Mouse (Mus musculus): ENCODE results near the gene Pxylp1.
A peak's percentile ranks its signal among the peaks of the same experiment; 100 is the strongest.
"Not testable (repeated sequence)": the region's sequence is repeated elsewhere in the genome, so short reads cannot be mapped to it uniquely, and the experiment has no call there.

Gene Pxylp1

GRCm38 (mm10) chr9:96892546-96892945 lies at the start of gene Pxylp1:
Gene Pxylp1, minus strand, starts transcription at chr9:96892669.
- DNase-seq (ENCODE audit: low spot score) = no peak

- no peak for DNase-seq (ENCODE audit: low spot score)
These were observed 46.4 kb upstream of the Pxylp1 start for GRCm38 (mm10) chr9:96938887-96939286.

GRCm38 (mm10) chr9:96936427-96936826 lies 44.0 kb upstream of the Pxylp1 start:
- DNase-seq (ENCODE audit: low spot score) = not testable (repeated sequence)

GRCm38 (mm10) chr9:96935556-96936300 lies 43.3 kb upstream of the Pxylp1 start:
- DNase-seq (ENCODE audit: low spot score) = no peak

GRCm38 (mm10) chr9:96934816-96935215 lies 42.3 kb upstream of the Pxylp1 start:
- DNase-seq (ENCODE audit: low spot score) = no peak

GRCm38 (mm10) chr9:96932751-96933150 lies 40.3 kb upstream of the Pxylp1 start:
- DNase-seq (ENCODE audit: low spot score) = no peak

GRCm38 (mm10) chr9:96923577-96924316 lies 31.3 kb upstream of the Pxylp1 start:
- DNase-seq (ENCODE audit: low spot score) = no peak

GRCm38 (mm10) chr9:96923119-96923518 lies 30.6 kb upstream of the Pxylp1 start:
- no peak for DNase-seq (ENCODE audit: low spot score)

- DNase-seq (ENCODE audit: low spot score) = peak; percentile 93
These were observed 24.4 kb upstream of the Pxylp1 start for GRCm38 (mm10) chr9:96916620-96917538.

GRCm38 (mm10) chr9:96916076-96916475 lies 23.6 kb upstream of the Pxylp1 start:
- no peak for DNase-seq (ENCODE audit: low spot score)

GRCm38 (mm10) chr9:96914851-96915250 lies 22.4 kb upstream of the Pxylp1 start:
- no peak for DNase-seq (ENCODE audit: low spot score)

GRCm38 (mm10) chr9:96914005-96914404 lies 21.5 kb upstream of the Pxylp1 start:
- DNase-seq (ENCODE audit: low spot score) = no peak

- DNase-seq (ENCODE audit: low spot score) = no peak
These were observed 17.0 kb upstream of the Pxylp1 start for GRCm38 (mm10) chr9:96909503-96909902.

GRCm38 (mm10) chr9:96908737-96909136 lies 16.3 kb upstream of the Pxylp1 start:
- no peak for DNase-seq (ENCODE audit: low spot score)

- DNase-seq (ENCODE audit: low spot score) = no peak
These were observed 12.2 kb upstream of the Pxylp1 start for GRCm38 (mm10) chr9:96904360-96905355.

GRCm38 (mm10) chr9:96899717-96900116 lies 7.2 kb upstream of the Pxylp1 start:
- DNase-seq (ENCODE audit: low spot score) = no peak

- DNase-seq (ENCODE audit: low spot score) = no peak
These were observed 6.5 kb upstream of the Pxylp1 start for GRCm38 (mm10) chr9:96899004-96899403.

- DNase-seq (ENCODE audit: low spot score) = no peak
These were observed 4.2 kb upstream of the Pxylp1 start for GRCm38 (mm10) chr9:96896690-96897089.

- DNase-seq (ENCODE audit: low spot score) = peak; percentile 16
These were observed 1.1 kb upstream of the Pxylp1 start for GRCm38 (mm10) chr9:96893582-96893981.

GRCm38 (mm10) chr9:96891341-96892330 lies 833 bp downstream of the Pxylp1 start:
- DNase-seq (ENCODE audit: low spot score) = no peak

Measured in adipocyte (in vitro differentiated cells).